ENCODE assay signal across 26 mouse cellular contexts in genomic region chr19:21611725-21612575, GRCm38 (mm10). TPM values are rescaled to one million over a fixed set of nuclear protein-coding genes. Genes with fewer than 3 reads are reported as not detected.
A peak's percentile ranks its signal among the peaks of the same experiment; 100 is the strongest.
DNase-seq lines count a peak whose midpoint lies in the region; ATAC-seq and TF ChIP-seq lines count a peak whose summit lies in the region.
"Had no signal": no experiment of that assay in that cellular context is flagged by ENCODE, and none has a peak within 500 bp of the region (broad histone marks: within the 10 kb centered on the region; RNA-seq: fewer than 3 reads in every experiment).

No protein-coding gene starts in this region.

- 71% methylated on average over 9 of the region's 9 CpGs for whole genome bisulfite sequencing in spleen, adult 2 months
- WGBS in intestine, embryonic 15.5 days, result 92% methylated on average over 9 of the region's 9 CpGs

- H3K27ac ChIP-seq in spleen, adult 2 months (ENCODE audit: insufficient read depth, low read length), result peak overlapping the region; percentile 5; the same call in 1 of the 2 replicates
- H3K27ac ChIP-seq in intestine, embryonic 15.5 days, result no peak overlapping the region
- H3K27ac ChIP-seq: forebrain, embryonic 12.5 days; hindbrain, embryonic 15.5 days; kidney, embryonic 15.5 days; limb, embryonic 13.5 days; liver, embryonic 14.5 days; stomach, postnatal 0 days had no signal

- intact Hi-C loops in heart, postnatal 10 days (cut with DNase I), result no loop called here

- H3K4me3 ChIP-seq in spleen, adult 2 months (ENCODE audit: extremely low read depth, insufficient read depth, insufficient read length), result no peak overlapping the region
- no peak overlapping the region for H3K4me3 ChIP-seq in intestine, embryonic 15.5 days (replicated peaks)
- H3K4me3 ChIP-seq: forebrain, embryonic 12.5 days; hindbrain, embryonic 15.5 days; kidney, embryonic 15.5 days; limb, embryonic 13.5 days; megakaryocyte, embryonic 14.5 days; myocyte had no signal

- H3K4me2 ChIP-seq in intestine, embryonic 15.5 days (replicated peaks), result no peak overlapping the region
- H3K4me2 ChIP-seq: forebrain, embryonic 12.5 days; heart, embryonic 11.5 days; hindbrain, embryonic 15.5 days; kidney, embryonic 15.5 days; limb, embryonic 13.5 days had no signal

- no peak for TF ChIP-seq POLR2A in spleen, adult 2 months (IDR thresholded peaks at IDR 0.05; ENCODE audit: low read depth, low read length)

- H3K4me1 ChIP-seq in spleen, adult 2 months (ENCODE audit: control insufficient read depth, insufficient read depth, insufficient read length), result peaks cover 5% of the 10 kb centered on the region; the same call in 1 of the 2 replicates
- H3K4me1 ChIP-seq in intestine, embryonic 15.5 days (replicated peaks), result no peaks in the 10 kb centered on the region
- H3K4me1 ChIP-seq: hindbrain, embryonic 15.5 days; kidney, embryonic 15.5 days; limb, embryonic 13.5 days had no signal

- H3K27me3 ChIP-seq in spleen, adult 2 months (ENCODE audit: control insufficient read depth, insufficient read depth, low read length), result no peaks in the 10 kb centered on the region
- H3K27me3 ChIP-seq in intestine, embryonic 15.5 days (replicated peaks), result no peaks in the 10 kb centered on the region
- H3K27me3 ChIP-seq: forebrain, embryonic 12.5 days; hindbrain, embryonic 15.5 days; kidney, embryonic 15.5 days; limb, embryonic 13.5 days; megakaryocyte, embryonic 14.5 days; Patski had no signal

- no peaks in the 10 kb centered on the region for H3K9me3 ChIP-seq in intestine, embryonic 15.5 days
- H3K9me3 ChIP-seq: forebrain, embryonic 12.5 days; hindbrain, embryonic 15.5 days; kidney, embryonic 15.5 days; limb, embryonic 13.5 days; megakaryocyte, embryonic 14.5 days had no signal

- no peaks in the 10 kb centered on the region; the same call in none of the 2 replicates for H3K36me3 ChIP-seq in spleen, adult 2 months (ENCODE audit: control insufficient read depth, insufficient read depth, low read length)
- H3K36me3 ChIP-seq in intestine, embryonic 15.5 days, result no peaks in the 10 kb centered on the region
- H3K36me3 ChIP-seq: forebrain, embryonic 12.5 days; hindbrain, embryonic 15.5 days; kidney, embryonic 15.5 days; limb, embryonic 13.5 days had no signal

- peak; percentile 83 for ATAC-seq in granulocyte monocyte progenitor cell, adult 5-6 weeks (replicated peaks; ENCODE audit: poor library complexity, severe bottlenecking)
- no peak for ATAC-seq in inflammation-experienced regulatory T-cells, adult 6 months
- no peak for ATAC-seq in erythroid progenitor cell, adult 5-6 weeks (replicated peaks; ENCODE audit: low FRiP score, poor library complexity, severe bottlenecking)
- ATAC-seq in intestine, embryonic 15.5 days, result no peak
- ATAC-seq: intestine, postnatal 0 days; Patski had no signal

- TF ChIP-seq CTCF in spleen, adult 2 months (IDR thresholded peaks at IDR 0.05; ENCODE audit: extremely low read depth, insufficient read depth, insufficient read length, insufficient replicate concordance), result no peak

- H3K9ac ChIP-seq in intestine, embryonic 15.5 days, result no peak overlapping the region
- H3K9ac ChIP-seq: forebrain, embryonic 12.5 days; hindbrain, embryonic 15.5 days; kidney, embryonic 15.5 days; limb, embryonic 13.5 days; liver, embryonic 14.5 days had no signal

- DNase-seq in heart, adult 11 months, result peak; percentile 52
- no peak for DNase-seq in heart, postnatal 10 days
- DNase-seq in spleen, adult 2 months (ENCODE audit: low read depth in 1 of 2, low spot score in 2 of 2), result no peak
- DNase-seq in spleen, postnatal 4 days (ENCODE audit: low spot score in 2 of 2), result no peak
- DNase-seq: adrenal gland, postnatal 10 days; cerebellum, postnatal 14 days; embryo, embryonic 11 days; gastrocnemius, postnatal 36 days; heart, postnatal 14 days; kidney, postnatal 4 days; right cerebral cortex, postnatal 25 days had no signal

RNA-seq across cellular contexts. Expression of gene 1110059E24Rik, which starts 40.8 kb away (rescaled TPM):
- total RNA-seq in heart, postnatal 10 days (2021), result 10 to 100 TPM; 20.6 to 24.0 TPM
- 3.8 and 4.3 TPM in 2 replicates for polyA plus RNA-seq in spleen, adult 2 months (2012; rRNA removed)
- 35.7 and 39.1 TPM in 2 replicates for total RNA-seq in granulocyte monocyte progenitor cell, adult 5-6 weeks (2014; fragmentation: Nextera tagmentation)
- 88.0 and 90.1 TPM in 2 replicates for total RNA-seq in granulocyte monocyte progenitor cell, adult 5-6 weeks (2017)
- polyA plus RNA-seq in inflammation-experienced regulatory T-cells, adult 6 months (2017; shearing (Covaris generic)), result 10 to 100 TPM; 41.3 to 50.2 (median 41.6) TPM
- 10.5 and 10.9 TPM in 2 replicates for total RNA-seq in erythroid progenitor cell, adult 5-6 weeks (2015; ENCODE audit: low replicate concordance)
- 4.7 and 5.4 TPM in 2 replicates for total RNA-seq in erythroid progenitor cell, adult 5-6 weeks (2017; ENCODE audit: low replicate concordance)
- 62.9 and 63.8 TPM in 2 replicates for polyA plus RNA-seq in intestine, embryonic 15.5 days (2015; fragmentation: Nextera tagmentation; extraction: Ambion mirVana)

RNA-seq across cellular contexts. Expression of gene Abhd17b, which starts 41.0 kb away (rescaled TPM):
- 10 to 100 TPM; 22.5 to 24.4 TPM for total RNA-seq in heart, postnatal 10 days (2021)
- polyA plus RNA-seq in spleen, adult 2 months (2012; rRNA removed), result 12.4 and 18.5 TPM in 2 replicates
- 57.7 and 62.0 TPM in 2 replicates for total RNA-seq in granulocyte monocyte progenitor cell, adult 5-6 weeks (2014; fragmentation: Nextera tagmentation)
- total RNA-seq in granulocyte monocyte progenitor cell, adult 5-6 weeks (2017), result 63.0 and 66.5 TPM in 2 replicates
- 10 to 100 TPM; 10.5 to 16.0 (median 11.3) TPM for polyA plus RNA-seq in inflammation-experienced regulatory T-cells, adult 6 months (2017; shearing (Covaris generic))
- 14.8 and 28.9 TPM in 2 replicates for total RNA-seq in erythroid progenitor cell, adult 5-6 weeks (2015; ENCODE audit: low replicate concordance)
- total RNA-seq in erythroid progenitor cell, adult 5-6 weeks (2017; ENCODE audit: low replicate concordance), result 7.2 and 10.0 TPM in 2 replicates
- 26.3 and 26.5 TPM in 2 replicates for polyA plus RNA-seq in intestine, embryonic 15.5 days (2015; fragmentation: Nextera tagmentation; extraction: Ambion mirVana)
